Mouse (Mus musculus) liver, embryonic 12.5 days (tissue): ENCODE results near the gene Srl. TPM values are rescaled to one million over a fixed set of nuclear protein-coding genes. Genes with fewer than 3 reads are reported as not detected.

Source experiments
- ATAC-seq: fragments of 200-750 bp; cut with Nextera tagmentation; 2 replicates; pipeline ENCODE4 v1.8.0; 2017; ENCODE audit warnings: moderate number of reproducible peaks, mild to moderate bottlenecking, moderate library complexity
- H3K27ac ChIP-seq: fragments of 300-500 bp; sonication (generic); 2 replicates; pipeline ENCODE4 v1.5.1; 2016; ENCODE audit warnings: mild to moderate bottlenecking
- H3K27me3 ChIP-seq: fragments of 300-500 bp; sonication (generic); replicated peaks from 2 replicates; pipeline ENCODE4 v1.6.1; 2016; ENCODE audit warnings: mild to moderate bottlenecking, moderate library complexity
- H3K36me3 ChIP-seq: fragments of 300-500 bp; sonication (generic); 2 replicates; pipeline ENCODE4 v1.6.1; 2016; ENCODE audit warnings: mild to moderate bottlenecking, moderate library complexity
- H3K4me1 ChIP-seq: fragments of 300-500 bp; sonication (generic); 2 replicates; pipeline ENCODE4 v1.6.1; 2016
- H3K4me2 ChIP-seq: fragments of 300-500 bp; sonication (generic); 2 replicates; pipeline ENCODE4 v1.6.1; 2016; ENCODE audit warnings: mild to moderate bottlenecking, moderate library complexity
- H3K4me3 ChIP-seq: fragments of 300-500 bp; sonication (generic); 2 replicates; pipeline ENCODE4 v1.5.1; 2016; ENCODE audit warnings: mild to moderate bottlenecking, moderate library complexity
- H3K9ac ChIP-seq: fragments of 300-500 bp; sonication (generic); 2 replicates; pipeline ENCODE4 v1.6.1; 2016; ENCODE audit warnings: mild to moderate bottlenecking, moderate library complexity
- H3K9me3 ChIP-seq: fragments of 300-500 bp; sonication (generic); replicated peaks from 2 replicates; pipeline ENCODE4 v1.6.1; 2016; ENCODE audit warnings: mild to moderate bottlenecking, moderate library complexity
- WGBS: fragments of 180-500 bp; shearing (Covaris S2); methylation state at CpG from one replicate; pipeline ENCODE4 v1.1.7; 2016; ENCODE audit not compliant: insufficient replicate concordance; 5-methylcytosine and 5-hydroxymethylcytosine counted together
- polyA plus RNA-seq: library from polyadenylated mRNA; unstranded; fragments of >200 nt; fragmentation: Nextera tagmentation; extraction: Ambion mirVana; gene quantifications from 2 replicates; pipeline ENCODE4 v1.2.1, GENCODE M21; 2016

Gene Srl
- polyA plus RNA-seq, 1 experiment from 2014 or later, result 5.6 TPM

DNA sequence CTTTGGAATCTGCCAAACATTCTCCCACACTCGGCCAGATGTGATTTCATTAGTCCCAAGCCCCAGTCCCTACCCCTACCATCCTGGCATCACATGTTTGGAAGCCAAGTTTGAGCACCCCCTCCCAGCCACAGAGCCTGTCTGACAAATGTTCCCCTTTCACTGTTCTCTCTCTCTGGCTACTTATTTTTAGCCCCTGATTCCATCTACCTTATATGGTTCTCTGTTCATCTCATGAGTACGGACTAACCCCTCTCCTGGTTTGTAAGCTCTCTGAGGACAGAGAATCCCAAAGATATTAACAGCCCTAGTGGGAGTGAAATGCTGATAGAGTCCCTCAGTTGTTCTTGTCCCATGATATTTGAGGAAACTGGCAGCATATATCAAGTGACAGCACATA lies 30.2 kb downstream of the Srl start:
- Histone ChIP-seq H3K36me3 (no peaks in the 10 kb centered on the region), H3K4me3 (no peak overlapping the region), H3K27ac (no peak overlapping the region), H3K27me3 (no peaks in the 10 kb centered on the region), H3K4me1 (peaks cover 11% of the 10 kb centered on the region), H3K9ac (no peak overlapping the region), H3K4me2 (no peak overlapping the region), H3K9me3 (no peaks in the 10 kb centered on the region)
- 67% methylated on average over 2 of the region's 2 CpGs for whole genome bisulfite sequencing
- no peak for ATAC-seq

GRCm38 (mm10) chr16:4506181-4506580 lies 35.4 kb downstream of the Srl start:
- Histone ChIP-seq H3K9me3 (no peaks in the 10 kb centered on the region), H3K4me3 (no peak overlapping the region), H3K4me2 (no peak overlapping the region), H3K27ac (no peak overlapping the region), H3K27me3 (no peaks in the 10 kb centered on the region), H3K4me1 (no peaks in the 10 kb centered on the region), H3K36me3 (no peaks in the 10 kb centered on the region), H3K9ac (no peak overlapping the region)
- no peak for ATAC-seq
- 65% methylated on average over 3 of the region's 3 CpGs for WGBS

DNA sequence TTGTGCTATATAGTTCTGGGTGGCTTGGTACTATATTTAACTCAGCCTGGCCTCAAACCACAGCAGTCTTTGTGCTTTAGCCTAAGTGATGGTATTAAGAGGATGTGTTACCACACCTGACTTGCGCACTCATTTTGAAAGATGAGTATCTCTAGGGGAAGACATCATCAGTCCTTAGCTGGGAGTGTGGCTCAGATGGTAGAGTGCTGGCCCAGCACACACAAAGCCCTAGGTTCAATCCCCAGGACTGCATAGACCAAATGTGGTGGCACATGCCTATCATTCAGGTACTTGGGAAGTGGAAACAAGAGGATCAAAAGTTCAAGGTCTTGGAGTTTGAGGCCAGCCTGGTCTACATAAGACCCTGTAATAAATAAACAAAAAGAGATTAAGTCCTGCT lies 38.1 kb downstream of the Srl start:
- H3K4me1 ChIP-seq, result no peaks in the 10 kb centered on the region
- no peaks in the 10 kb centered on the region for H3K9me3 ChIP-seq
- H3K4me2 ChIP-seq, result no peak overlapping the region
- no peak for ATAC-seq
- H3K27me3 ChIP-seq, result no peaks in the 10 kb centered on the region
- no peak overlapping the region for H3K9ac ChIP-seq
- H3K4me3 ChIP-seq, result no peak overlapping the region
- no peak overlapping the region for H3K27ac ChIP-seq
- H3K36me3 ChIP-seq, result no peaks in the 10 kb centered on the region
- 81% methylated on average over 1 of the region's 1 CpGs for WGBS

DNA sequence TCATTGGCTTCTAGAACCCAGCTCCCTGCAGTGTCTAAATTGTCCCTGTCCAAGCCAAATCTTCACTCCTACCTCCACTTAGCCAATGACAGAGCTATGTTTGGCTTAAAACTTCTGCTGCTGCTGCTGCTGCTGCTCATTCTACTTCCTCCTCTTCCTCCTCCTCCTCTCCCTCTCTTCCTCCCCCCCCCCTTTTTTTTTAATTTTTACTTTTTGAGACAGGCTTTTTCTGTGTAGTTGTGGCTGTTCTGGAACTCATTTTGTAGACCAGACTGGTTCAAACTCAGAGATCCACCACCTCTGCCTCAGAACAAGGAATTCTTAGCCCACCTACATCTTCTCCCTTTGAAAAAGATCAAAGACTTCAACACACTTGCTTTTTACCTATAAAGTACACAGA lies 39.0 kb downstream of the Srl start:
- Histone ChIP-seq H3K9ac (no peak overlapping the region), H3K27me3 (no peaks in the 10 kb centered on the region), H3K4me3 (no peak overlapping the region), H3K36me3 (no peaks in the 10 kb centered on the region), H3K4me2 (no peak overlapping the region), H3K9me3 (no peaks in the 10 kb centered on the region), H3K27ac (no peak overlapping the region), H3K4me1 (no peaks in the 10 kb centered on the region)
- ATAC-seq, result no peak

- no peaks in the 10 kb centered on the region for H3K4me1 ChIP-seq
- H3K27ac ChIP-seq, result no peak overlapping the region
- 64% methylated on average over 3 of the region's 3 CpGs for WGBS
- H3K9me3 ChIP-seq, result no peaks in the 10 kb centered on the region
- no peak for ATAC-seq
- H3K9ac ChIP-seq, result no peak overlapping the region
- H3K27me3 ChIP-seq, result no peaks in the 10 kb centered on the region
- H3K36me3 ChIP-seq, result no peaks in the 10 kb centered on the region
- no peak overlapping the region for H3K4me2 ChIP-seq
- H3K4me3 ChIP-seq, result no peak overlapping the region
Observed at GRCm38 (mm10) chr16:4501703-4502102, 39.9 kb downstream of the Srl start.

- H3K27ac ChIP-seq, result no peak overlapping the region
- no peak overlapping the region for H3K4me3 ChIP-seq
- H3K9ac ChIP-seq, result no peak overlapping the region
- H3K4me1 ChIP-seq, result no peaks in the 10 kb centered on the region
- H3K27me3 ChIP-seq, result no peaks in the 10 kb centered on the region
- no peaks in the 10 kb centered on the region for H3K36me3 ChIP-seq
- ATAC-seq, result no peak
- no peak overlapping the region for H3K4me2 ChIP-seq
- WGBS, result 73% methylated on average over 8 of the region's 8 CpGs
- no peaks in the 10 kb centered on the region for H3K9me3 ChIP-seq
Observed at GRCm38 (mm10) chr16:4500598-4501385, 40.8 kb downstream of the Srl start.

DNA sequence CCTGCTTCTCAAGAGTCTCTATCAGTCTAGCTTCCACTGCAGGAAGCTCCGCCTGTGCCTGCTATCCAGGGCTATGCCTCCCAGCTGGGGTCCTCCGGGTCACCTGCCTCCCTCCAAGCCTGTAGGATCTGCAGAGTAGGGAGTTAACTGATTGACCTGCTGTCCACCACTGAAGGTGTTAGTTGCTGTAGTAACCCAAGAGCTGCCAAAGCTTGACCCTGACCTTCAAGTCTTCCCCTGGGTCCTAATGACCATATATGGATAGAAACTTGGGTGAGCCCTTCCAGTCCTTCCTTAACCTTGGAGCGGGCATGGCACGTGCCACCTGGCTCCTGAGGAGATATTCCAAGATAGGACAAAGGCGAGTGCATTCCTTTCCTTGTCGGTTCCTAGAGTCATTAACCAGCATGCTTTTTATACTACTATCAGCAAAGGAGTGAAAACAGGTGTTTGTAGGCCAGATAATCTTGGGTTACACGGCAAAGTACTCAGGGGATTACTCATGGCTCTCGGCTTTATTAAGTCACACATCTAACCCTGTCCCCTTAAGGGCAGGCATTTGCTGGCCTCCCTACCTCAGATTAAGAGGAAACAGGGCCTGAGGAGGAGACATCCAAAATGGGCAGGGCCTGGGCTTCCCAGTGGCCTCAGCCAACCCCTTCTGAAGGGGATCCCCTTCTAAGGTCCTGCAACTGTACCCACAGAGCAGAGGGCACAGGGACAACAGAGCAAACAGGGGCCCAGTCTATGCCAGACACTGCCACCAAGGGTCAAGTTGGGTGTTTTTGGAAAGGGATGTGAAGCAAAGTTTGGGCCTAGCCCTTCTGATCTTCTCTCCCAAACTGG lies 43.6 kb downstream of the Srl start:
- Histone ChIP-seq H3K36me3 (no peaks in the 10 kb centered on the region), H3K27me3 (no peaks in the 10 kb centered on the region), H3K9me3 (no peaks in the 10 kb centered on the region), H3K9ac (no peak overlapping the region), H3K4me1 (no peaks in the 10 kb centered on the region), H3K4me3 (no peak overlapping the region), H3K27ac (no peak overlapping the region), H3K4me2 (no peak overlapping the region)
- WGBS, result 58% methylated on average over 8 of the region's 8 CpGs
- no peak for ATAC-seq

DNA sequence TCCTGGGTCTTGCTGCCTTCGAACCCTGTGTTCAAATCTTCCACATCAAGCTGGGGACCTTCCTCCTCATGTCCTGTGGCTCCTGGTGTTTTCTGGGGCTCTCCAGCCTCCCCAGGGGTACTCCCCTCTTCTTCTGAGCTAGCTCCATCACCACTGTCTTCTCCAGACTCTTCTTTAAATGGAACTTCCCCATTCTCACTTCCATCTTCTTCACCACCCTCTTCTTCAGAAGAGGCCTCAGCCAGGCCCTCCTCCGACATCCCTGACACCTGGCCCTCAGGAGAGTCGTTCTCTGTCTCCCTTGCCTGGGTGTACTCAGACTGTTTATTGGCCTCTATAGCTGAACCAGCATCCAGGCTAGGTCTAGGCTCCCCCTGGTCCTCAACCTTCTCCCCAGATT lies 45.1 kb downstream of the Srl start:
- no peaks in the 10 kb centered on the region for H3K9me3 ChIP-seq
- WGBS, result 70% methylated on average over 3 of the region's 3 CpGs
- H3K4me2 ChIP-seq, result no peak overlapping the region
- H3K9ac ChIP-seq, result no peak overlapping the region
- no peak overlapping the region for H3K4me3 ChIP-seq
- ATAC-seq, result no peak
- H3K36me3 ChIP-seq, result no peaks in the 10 kb centered on the region
- H3K4me1 ChIP-seq, result no peaks in the 10 kb centered on the region
- no peak overlapping the region for H3K27ac ChIP-seq
- H3K27me3 ChIP-seq, result no peaks in the 10 kb centered on the region

DNA sequence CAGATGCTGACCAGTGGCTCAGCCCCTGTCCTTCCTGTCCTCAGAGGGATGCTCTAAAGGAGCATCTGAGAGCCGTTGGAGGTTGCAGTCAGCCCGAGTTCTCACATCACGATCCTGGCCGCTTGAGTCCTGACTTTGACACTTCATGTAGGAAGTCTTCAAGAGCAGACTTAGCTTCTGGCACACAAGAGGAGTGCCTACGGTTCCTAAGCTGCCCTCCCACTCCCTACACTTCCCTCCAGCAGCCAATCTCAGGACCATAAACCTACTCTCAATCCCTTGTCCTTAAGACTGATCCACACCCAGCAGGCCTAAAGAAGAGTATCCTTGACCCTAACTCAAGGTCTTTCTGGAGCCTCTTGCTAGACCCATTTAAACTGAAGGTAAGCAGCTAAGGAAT lies 45.8 kb downstream of the Srl start:
- Histone ChIP-seq H3K27ac (no peak overlapping the region), H3K36me3 (no peaks in the 10 kb centered on the region), H3K9me3 (no peaks in the 10 kb centered on the region), H3K9ac (no peak overlapping the region), H3K4me2 (no peak overlapping the region), H3K27me3 (no peaks in the 10 kb centered on the region), H3K4me3 (no peak overlapping the region), H3K4me1 (no peaks in the 10 kb centered on the region)
- ATAC-seq, result no peak
- WGBS, result 61% methylated on average over 5 of the region's 5 CpGs

GRCm38 (mm10) chr16:4492777-4493563 lies 48.6 kb downstream of the Srl start:
- H3K27me3 ChIP-seq, result no peaks in the 10 kb centered on the region
- H3K4me3 ChIP-seq, result no peak overlapping the region
- no peaks in the 10 kb centered on the region for H3K4me1 ChIP-seq
- no peak for ATAC-seq
- no peaks in the 10 kb centered on the region for H3K9me3 ChIP-seq
- no peaks in the 10 kb centered on the region for H3K36me3 ChIP-seq
- H3K4me2 ChIP-seq, result no peak overlapping the region
- H3K9ac ChIP-seq, result no peak overlapping the region
- no peak overlapping the region for H3K27ac ChIP-seq
- 46% methylated on average over 2 of the region's 2 CpGs for WGBS

DNA sequence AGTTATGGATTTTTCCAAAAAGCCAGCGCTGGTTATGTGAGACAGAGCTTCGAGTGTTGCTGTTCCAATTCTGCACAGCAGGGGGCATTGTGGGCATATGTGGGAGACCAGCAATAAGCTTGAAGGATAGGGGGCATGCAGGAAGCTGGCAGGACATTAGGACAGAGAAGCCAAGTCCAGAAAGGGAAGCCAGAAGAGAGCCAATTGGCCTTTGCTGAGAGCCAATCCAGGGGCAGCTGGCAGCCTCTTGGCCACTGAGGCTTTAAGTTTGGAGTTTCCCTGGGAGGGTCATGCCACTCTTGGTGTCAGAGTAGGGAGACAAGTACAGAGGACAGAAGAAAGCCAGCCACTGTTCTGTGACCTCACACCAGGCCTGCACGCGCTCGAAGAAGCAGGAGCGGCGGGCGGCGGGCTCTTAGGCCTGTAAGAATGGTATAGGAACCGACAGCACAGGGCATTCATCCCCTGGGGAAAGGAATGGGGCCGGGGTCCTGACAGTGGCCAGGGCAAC lies 52.4 kb downstream of the Srl start:
- H3K4me1 ChIP-seq, result no peaks in the 10 kb centered on the region
- peak; percentile 55; the same call in 1 of the 2 replicates for ATAC-seq
- H3K36me3 ChIP-seq, result 0 out of 2 replicates have a peak, but pooled peaks cover 4% of the 10 kb centered on the region
- H3K9ac ChIP-seq, result no peak overlapping the region
- H3K27me3 ChIP-seq, result no peaks in the 10 kb centered on the region
- no peak overlapping the region for H3K4me2 ChIP-seq
- WGBS, result 65% methylated on average over 11 of the region's 11 CpGs
- H3K9me3 ChIP-seq, result no peaks in the 10 kb centered on the region
- no peak overlapping the region for H3K4me3 ChIP-seq
- no peak overlapping the region for H3K27ac ChIP-seq
